Mouse (Mus musculus) ES-E14 (cell line): ENCODE data around the gene Slc22a12.

Source experiments
- CHD2 ChIP-seq: IDR thresholded peaks from 2 replicates; pipeline ENCODE4 v1.6.1; 2014; ENCODE audit warnings: mild to moderate bottlenecking, low read depth, low read length, inconsistent platforms
- HCFC1 ChIP-seq: IDR thresholded peaks from 2 replicates; pipeline ENCODE4 v1.6.1; 2012; ENCODE audit warnings: low read length, inconsistent platforms, borderline replicate concordance; ENCODE audit not compliant: insufficient read depth
- MAFK ChIP-seq: IDR thresholded peaks from 2 replicates; pipeline ENCODE4 v1.6.1; 2014; ENCODE audit warnings: mild to moderate bottlenecking, low read depth, low read length, inconsistent platforms; ENCODE audit not compliant: insufficient read depth
- ZC3H11A ChIP-seq: IDR thresholded peaks from 2 replicates; pipeline ENCODE4 v1.6.1; 2012; ENCODE audit warnings: low read depth, mild to moderate bottlenecking, inconsistent platforms, low read length, borderline replicate concordance
- ZNF384 ChIP-seq: IDR thresholded peaks from 2 replicates; pipeline ENCODE4 v1.6.1; 2012; ENCODE audit warnings: low read depth, low read length, inconsistent platforms

DNA sequence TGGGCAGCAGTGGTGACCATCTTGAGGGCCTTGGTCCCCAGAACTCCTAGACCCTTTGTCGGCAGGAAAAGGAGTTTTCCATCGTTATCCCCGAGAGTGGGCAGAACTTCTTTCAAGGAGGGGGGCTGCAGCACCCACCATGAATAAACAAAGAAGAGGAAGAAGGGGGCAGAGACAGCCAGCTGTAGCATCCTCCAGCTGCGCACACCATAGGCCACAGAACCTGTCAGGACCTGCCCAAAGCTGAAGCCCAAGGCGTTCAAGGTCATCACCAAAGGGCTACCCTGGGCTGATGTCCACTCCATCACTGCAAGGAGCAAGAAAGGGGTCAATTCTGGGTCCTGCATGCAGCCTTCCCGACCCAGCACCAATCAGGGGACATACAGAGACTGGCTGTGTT, 2.6 kb downstream of the Slc22a12 start:
- TF ChIP-seq CHD2 (no peak), MAFK (no peak), HCFC1 (no peak), ZNF384 (no peak), ZC3H11A (no peak)
